Mouse (Mus musculus) C3H10T1/2 (cell line): ENCODE data around the gene Gm45783. TPM values are rescaled to one million over a fixed set of nuclear protein-coding genes. Genes with fewer than 3 reads are reported as not detected.

Source experiments
- polyA plus RNA-seq, 2 experiments: library from polyadenylated mRNA; unstranded; fragments of >200 nt; fragmentation: generic; extraction: Trizol; gene quantifications; one replicate each; pipeline ENCODE4 v1.2.1; 2012; ENCODE audit warnings: missing spikeins in 2 of 2

Gene Gm45783
- polyA plus RNA-seq, result not detected

DNA sequence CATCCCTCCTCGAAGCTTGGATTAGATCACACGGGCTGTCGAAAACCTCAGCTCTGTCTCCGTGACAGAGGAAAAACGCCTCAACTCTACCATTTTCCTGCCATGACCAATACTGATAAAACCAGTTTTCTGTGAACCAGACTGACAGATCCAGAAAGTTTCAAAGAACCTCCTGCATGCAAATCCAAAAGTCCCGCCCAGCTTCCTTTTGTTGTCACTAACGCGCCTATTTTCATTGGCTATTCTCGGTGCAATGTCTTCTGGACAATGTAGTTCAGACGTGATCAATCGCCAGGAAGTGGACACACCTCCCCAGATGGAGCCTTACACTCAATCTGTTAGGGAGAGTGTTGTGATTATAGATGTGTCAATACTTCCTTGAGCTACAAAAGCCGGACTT lies at the start of gene Gm45783:
TSS of gene Gm45783 (minus strand) at position 143 of the 400 bp plus-strand sequence.

DNA sequence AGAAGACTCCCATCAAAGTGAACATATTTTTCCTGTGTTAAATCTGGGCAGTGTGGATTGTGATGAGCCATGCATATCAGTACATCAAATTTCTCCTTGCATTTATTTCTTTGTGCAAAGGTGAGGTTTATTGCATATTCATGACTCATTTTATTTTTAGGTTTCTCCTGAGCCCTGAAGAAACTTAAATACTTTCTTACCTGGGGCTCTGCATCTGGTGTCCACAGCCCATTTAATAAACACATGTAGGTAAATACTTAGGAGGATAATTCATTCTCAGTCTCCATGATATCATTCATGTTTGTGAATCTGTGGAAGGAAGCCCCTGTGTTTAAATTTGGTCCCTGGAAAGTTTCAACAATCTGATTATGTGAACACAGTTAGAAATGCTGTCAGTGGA lies 25.2 kb upstream of the Gm45783 start, which contains the start of gene Vmn2r31:
TSS of gene Vmn2r31 (minus strand) at position 101 of the 400 bp plus-strand sequence.

DNA sequence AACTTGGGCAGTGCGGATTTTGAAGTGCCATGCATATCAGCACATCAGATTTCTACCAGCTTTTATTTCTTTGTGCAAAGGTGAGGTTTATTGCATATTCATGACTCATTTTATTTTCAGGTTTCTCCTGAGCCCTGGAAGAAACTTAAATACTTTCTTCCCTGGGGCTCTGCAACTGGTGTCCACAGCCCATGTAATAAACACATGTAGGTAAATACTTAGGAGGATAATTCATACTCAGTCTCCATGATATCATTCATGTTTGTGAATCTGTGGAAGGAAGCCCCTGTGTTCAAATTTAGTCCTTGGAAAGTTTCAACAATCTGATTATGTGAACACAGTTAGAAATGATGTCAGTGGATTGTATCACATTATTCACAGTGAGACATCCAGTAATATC lies 36.9 kb downstream of the Gm45783 start, which contains the start of gene Vmn2r30:
TSS of gene Vmn2r30 (minus strand) at position 101 of the 400 bp plus-strand sequence.

Other genes starting within 250 kb of the Gm45783 start
- under 1 TPM in 1 of 2 experiments, not detected in 1; 0.35 TPM for gene Zfp773, start 237.8 kb downstream of the Gm45783 start, polyA plus RNA-seq
- gene Zfp418, start 203.2 kb downstream of the Gm45783 start, polyA plus RNA-seq, result under 1 TPM; 0.05 to 0.86 TPM
- gene Zfp772, start 164.6 kb downstream of the Gm45783 start, polyA plus RNA-seq, result 1 to 10 TPM in 1 of 2 experiments, under 1 TPM in 1; 0.28 to 1.7 TPM
- not detected for gene Vmn2r29, start 127.2 kb downstream of the Gm45783 start, polyA plus RNA-seq
- gene Gm45844, start 96.3 kb downstream of the Gm45783 start, polyA plus RNA-seq, result under 1 TPM; 0.07 to 0.34 TPM
- 10 to 100 TPM in 1 of 2 experiments, 1 to 10 TPM in 1; 1.8 to 12.5 TPM for gene Clcn4, start 73.7 kb downstream of the Gm45783 start, polyA plus RNA-seq
- not detected for gene Vmn2r30, start 37.0 kb downstream of the Gm45783 start, polyA plus RNA-seq
- gene Vmn2r31, start 25.1 kb upstream of the Gm45783 start, polyA plus RNA-seq, result not detected
- not detected for gene Vmn2r32, start 105.4 kb upstream of the Gm45783 start, polyA plus RNA-seq
- not detected for gene Vmn2r33, start 192.2 kb upstream of the Gm45783 start, polyA plus RNA-seq